Mouse (Mus musculus): ENCODE results near the gene Med16.

Med16 gene

DNA sequence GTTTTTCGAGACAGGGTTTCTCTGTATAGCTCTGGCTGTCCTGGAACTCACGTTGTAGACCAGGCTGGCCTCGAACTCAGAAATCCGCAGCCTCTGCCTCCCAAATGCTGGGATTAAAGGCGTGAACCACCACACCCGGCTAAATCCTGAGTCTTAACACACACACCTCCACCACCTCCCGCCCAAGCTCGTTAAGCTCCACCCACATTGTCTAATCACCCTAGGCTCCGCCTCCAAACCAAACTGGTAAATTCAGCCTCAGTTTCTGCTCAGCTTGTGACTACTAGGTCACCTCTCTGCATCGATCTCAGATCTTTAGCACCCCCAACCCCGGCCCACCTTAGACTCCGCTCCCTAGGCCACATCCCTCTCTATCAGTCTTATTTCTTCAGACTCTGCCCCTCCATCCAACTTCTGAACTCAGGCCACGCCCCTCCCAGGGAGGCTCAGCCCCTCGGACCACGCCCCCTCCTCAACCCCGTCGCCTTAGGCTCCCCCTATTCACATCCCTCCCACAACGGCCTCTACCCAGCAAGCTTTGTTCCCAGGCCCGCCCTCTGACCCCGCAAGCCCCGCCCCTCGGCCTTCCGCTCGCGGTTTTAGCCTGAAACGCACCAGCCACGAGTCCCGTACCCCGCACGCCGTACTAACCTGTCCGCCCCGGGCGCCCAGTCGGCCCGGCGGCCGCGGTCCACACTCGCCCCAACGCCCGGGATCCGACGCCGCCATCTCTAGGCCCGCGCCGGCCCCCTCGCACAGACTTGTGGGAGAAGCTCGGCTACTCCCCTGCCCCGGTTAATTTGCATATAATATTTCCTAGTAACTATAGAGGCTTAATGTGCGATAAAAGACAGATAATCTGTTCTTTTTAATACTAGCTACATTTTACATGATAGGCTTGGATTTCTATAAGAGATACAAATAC, at the start of gene Med16:
TSS of gene Med16 (minus strand) at position 757 of the 925 bp plus-strand sequence.
- peak; percentile 96 for DNase-seq (ENCODE audit: low read depth, low spot score)

DNA sequence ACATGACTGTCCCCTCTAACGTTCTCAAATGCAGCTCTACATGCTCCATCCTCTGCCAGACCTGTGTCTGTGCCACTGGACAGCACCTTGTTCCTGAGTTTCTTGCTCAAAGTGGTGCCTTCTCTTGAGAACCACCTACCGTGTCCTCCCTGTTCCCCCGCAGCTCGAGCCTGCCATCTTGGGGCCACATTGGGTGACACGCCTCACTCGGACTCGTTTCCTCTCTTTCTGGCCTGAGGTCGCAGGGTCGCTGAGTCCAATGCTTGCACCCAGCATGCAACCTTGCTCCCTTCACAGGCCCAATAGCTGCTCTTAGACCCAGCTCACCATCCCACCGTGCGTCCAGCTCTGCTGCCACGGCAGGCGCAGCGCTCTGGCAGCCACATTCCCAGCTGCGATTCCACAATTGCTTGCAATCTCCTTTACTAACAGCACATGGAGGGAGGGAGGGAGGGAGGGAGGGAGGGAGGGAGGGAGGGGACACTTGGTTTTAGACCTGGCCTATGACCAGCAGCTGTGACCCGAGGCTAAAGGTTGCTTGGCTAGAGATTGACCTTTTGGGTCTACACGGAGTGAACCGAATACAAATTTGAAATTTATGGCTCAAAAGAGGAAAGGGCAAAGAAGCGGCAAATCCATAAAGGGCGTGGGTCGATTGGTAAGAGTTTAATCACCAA, 49.6 kb upstream of the Med16 start:
- peak; percentile 85 for DNase-seq (ENCODE audit: low read depth, low spot score)

DNA sequence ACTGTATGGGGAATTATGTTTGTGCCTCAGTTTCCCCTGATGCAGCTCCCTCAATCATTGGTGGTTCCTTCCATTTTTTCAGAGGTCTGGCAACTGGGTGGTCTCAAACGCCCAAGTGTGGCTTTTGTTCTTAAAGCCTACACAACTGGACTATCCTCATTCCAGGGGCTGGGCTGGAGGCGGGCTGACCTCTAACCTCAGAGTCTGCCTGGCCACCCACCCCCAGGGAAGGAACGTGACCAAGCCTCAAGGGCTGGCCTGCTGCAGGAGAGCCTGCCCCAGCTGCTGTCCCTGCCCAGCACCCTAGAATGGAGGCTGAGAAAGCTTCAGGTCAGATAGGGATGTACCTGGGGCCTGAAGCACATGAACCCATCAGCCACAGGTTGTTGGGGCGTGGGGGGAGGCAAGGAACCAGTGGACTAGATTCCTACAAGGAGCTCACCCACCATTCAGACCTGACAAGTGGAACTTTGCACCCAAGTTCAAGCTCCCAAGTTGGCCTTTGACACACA, 48.0 kb upstream of the Med16 start:
- no peak for DNase-seq (ENCODE audit: low read depth, low spot score)

DNA sequence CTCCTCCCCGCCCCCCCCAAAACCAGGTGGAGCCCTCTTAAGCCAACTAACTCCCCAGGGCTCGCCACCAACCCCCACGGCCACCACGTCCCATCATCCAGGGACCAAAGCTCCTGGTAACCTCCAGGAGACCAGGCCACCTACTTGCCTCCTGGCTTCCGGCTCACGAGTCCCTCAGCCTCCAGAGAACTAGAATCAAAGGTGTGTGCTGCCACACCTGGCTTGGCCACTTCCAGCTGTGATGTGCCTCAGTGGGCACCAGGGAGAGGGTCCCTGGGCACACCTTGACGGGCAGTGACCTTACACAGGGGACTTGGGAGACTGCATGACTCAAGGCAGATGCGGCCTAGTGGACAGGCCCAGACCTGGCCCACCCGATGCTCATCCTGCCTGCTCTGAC, 47.0 kb upstream of the Med16 start:
- no peak for DNase-seq (ENCODE audit: low read depth, low spot score)

DNA sequence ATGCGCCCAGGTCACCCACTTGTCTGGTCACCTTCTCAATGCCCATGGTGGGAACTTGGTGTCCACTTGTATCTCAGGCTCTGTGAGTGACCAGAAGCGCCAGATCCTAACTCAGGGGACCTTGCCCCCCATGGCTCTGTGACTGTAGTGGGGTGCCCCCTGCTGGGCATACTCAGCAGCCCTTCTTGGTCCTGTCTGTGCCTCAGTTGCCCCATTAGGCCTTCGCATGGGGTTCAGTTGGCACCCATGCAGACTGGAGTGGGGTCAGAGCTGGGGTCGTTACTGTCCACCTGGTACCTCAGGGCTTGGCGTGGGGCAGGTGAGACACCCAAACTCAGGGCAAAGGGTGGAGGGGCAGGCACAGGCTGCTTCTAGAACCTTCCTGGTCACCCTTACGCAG, 45.2 kb upstream of the Med16 start:
- DNase-seq (ENCODE audit: low read depth, low spot score): no peak

DNA sequence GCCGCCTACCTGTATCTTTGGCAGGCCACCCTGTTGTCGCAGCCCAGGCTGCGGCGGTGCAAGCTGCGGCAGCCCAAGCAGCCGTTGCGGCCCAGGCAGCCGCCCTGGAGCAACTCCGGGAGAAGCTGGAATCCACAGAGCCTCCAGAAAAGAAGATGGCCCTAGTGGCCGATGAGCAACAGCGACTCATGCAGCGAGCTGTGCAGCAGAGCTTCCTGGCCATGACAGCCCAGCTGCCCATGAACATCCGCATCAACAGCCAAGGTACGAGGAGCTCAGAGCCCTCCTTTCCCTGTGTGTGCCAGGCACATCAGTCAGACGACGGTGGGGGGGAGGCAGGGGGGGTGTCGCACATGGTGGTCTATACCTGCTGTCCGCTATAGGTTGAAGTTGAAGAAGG, 41.9 kb upstream of the Med16 start:
- DNase-seq (ENCODE audit: low read depth, low spot score): peak; percentile 74

DNA sequence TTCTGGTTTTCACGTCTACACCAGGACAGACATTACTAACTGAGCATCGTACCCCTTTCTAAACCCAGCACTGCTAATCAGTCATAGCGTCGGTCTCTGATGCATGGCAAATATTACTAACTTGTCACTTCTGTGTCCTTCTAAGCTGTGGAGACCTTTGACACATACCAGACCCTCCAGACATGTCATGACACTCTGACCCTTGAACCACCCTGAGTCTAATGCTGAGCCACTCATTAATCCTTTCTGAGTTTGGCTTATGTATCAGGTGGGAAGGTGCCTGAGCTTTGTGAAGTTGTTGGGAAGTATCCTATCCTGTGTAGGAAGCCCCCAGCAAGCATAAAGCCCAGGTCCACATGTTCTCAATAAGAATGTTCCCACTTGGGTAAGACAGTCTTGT, 41.1 kb upstream of the Med16 start:
- no peak for DNase-seq (ENCODE audit: low read depth, low spot score)

DNA sequence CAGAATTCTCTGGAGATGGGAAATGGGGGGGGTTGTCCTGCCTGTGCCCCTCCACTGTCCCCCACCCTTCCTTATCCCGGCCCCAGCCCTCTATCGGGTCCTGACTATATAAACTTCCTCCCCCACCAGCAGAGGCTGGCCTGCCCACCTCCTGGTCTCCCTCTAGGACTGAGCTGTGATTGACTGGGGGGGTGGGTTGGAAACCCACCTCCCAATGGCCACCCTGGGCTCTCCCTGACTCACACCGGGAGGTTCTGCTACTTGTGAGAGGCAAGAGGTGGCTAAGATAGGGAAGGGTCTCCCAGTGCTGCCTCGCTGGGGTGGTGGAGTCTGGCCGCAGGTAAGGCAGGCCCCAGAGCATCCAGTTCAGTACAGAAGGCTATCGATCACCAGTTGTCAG, 38.8 kb upstream of the Med16 start:
- DNase-seq (ENCODE audit: low read depth, low spot score): no peak

DNA sequence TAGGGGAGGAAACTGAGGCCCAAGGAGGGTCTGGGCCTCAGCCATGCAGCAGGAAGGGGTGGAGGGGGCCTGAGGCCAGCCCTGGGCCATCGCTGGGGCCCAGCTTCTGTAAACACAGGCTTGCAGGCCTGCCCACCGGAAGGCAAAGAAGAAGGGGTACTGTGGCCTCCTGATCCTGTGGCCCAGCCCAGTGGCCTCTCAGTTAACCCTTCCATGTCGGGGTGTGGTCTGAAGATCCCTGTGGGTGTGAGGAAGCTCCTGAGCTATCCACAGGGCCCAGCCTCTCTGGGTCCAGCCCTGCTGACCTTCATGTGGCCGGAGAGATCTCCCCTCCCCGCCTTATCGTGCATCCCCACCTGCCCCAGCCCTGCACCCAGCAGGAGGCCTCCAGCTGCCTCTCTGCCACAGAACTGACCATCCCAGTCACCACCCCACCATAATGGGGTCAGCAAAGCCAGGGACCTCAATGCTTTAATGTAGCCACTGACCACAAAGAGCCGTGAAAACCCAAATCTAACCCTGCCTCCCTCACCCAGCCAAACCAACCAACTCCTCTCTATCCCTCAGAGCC, 38.1 kb upstream of the Med16 start:
- DNase-seq (ENCODE audit: low read depth, low spot score): no peak

DNA sequence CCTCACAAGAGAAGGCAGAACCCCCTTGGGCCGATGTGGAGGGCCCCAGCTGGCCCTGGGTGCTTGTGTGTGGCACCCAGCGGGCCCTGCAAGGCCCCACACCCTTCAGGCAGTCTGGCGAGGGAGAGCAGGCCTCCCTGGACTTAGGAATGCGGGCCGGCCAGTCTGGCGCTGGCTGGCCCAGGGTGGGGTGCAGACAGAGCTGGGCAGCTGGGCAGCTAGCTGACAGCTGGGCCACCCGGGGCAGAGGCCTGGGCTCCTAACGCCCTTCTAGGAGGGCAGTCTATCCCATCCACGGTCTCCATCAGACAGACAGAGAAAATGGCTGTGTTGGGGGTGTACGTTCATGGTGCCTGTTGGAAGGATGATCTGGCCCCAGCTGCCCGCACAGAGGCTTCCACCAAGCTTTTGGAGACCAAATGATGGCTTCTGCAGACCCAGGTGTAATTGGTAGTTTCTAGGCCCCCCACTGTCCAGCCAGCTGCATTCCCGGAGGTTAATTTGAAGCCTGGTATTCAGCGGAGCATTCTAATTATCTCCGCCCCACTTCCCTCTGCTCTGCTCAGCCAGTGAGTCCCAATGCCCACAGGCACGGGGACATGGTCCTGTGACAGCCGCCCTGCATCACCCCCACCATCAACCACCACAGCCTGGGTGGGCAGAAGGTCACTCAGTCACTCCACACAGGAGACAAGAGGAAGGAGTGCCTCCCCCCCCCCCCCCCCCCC, 36.9 kb upstream of the Med16 start:
- no peak for DNase-seq (ENCODE audit: low read depth, low spot score)

DNA sequence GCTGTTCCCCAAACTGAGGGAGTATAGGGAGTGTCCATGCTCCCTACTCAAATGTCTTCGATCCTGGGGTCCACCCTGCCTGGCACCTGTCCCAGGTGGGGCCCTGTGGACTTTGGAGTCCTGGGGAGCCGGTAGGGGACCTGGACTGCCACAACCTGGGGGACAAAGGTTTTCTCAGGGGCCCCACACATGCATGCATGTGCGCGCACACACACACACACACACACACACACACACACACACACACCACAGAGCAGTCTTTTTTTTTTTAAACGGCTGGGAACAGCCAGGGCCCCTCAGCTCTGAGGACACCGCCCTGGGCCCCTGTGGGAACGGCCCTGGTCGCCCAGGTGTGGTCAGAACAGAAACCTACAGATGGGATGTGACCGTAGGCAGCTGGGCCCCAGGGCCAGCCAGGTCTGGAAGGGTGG, 34.8 kb upstream of the Med16 start:
- DNase-seq (ENCODE audit: low read depth, low spot score): no peak

DNA sequence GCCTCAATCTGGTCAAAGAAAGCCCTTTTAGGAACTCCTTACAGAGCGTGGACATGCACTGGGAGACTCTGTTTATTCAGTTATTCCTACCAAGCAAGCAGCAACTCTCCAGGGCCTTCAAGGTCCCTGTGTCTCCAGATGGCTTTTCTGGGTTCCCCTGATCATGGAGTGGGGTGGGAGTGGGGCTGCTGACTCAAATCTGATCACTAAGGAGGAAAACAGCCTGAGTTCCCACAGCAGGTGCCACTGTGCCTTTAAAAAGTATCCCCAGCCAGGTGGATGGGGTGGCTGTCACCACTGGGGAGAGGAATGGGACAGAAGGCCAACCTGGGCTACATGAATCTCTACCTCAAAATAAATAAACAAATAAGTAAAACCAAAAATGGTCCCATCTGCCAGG, 34.3 kb upstream of the Med16 start:
- no peak for DNase-seq (ENCODE audit: low read depth, low spot score)

DNA sequence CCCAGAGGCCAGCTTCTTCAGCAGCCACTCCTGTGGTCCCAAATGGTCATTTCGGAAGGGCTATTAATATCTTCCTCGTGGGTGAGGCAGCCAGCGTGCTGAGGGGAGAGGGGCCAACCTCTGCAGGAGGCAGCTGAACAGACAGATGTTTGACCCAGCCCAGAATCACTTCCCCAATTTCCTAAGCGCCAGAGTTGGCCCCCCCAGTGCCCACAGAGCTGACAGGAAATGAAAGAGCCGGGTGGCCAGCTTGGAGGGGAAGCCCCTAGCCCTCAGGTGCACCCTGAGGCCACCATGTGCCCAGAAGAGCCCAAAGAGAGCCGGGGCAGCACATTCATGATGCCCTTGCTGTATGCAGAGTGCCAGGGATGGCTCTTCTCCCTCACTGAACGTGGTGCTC, 32.0 kb upstream of the Med16 start:
- no peak for DNase-seq (ENCODE audit: low read depth, low spot score)

DNA sequence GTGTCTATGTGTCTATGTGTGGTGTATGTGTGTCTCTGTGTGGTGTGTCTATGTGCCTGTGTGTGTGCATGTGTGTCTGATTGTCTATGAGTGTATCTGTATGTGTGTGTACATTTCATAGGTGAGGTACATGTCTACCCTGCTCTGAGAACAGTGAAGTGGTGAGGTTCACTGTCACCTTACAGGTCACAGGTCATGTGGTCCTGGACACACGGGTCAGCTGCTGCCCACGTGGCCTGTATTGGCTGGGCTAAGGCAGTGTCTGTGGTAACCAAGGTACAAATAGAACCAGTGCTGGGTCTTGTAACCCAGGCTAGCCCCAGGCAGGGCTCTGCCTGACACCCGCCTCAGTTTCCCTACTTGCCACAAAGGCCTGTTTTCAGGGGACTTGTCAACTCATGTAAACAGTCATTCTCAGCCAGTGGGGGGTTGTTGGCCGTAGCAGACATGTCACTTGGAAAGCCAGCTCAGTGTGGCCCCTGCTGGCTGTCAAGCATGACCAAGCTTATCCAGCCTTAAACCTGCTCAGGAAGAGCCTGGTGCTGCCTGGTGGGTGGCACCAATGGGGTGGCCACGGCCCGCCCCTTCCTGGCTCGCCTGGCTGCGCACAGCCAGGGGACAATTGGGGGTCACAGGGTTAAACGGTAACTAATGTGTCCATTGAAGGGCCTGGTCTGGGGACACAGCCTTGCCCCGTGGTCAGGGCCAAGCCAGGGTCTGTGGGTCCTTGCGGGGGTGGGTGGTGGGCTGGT, 29.2 kb upstream of the Med16 start:
- no peak for DNase-seq (ENCODE audit: low read depth, low spot score)

DNA sequence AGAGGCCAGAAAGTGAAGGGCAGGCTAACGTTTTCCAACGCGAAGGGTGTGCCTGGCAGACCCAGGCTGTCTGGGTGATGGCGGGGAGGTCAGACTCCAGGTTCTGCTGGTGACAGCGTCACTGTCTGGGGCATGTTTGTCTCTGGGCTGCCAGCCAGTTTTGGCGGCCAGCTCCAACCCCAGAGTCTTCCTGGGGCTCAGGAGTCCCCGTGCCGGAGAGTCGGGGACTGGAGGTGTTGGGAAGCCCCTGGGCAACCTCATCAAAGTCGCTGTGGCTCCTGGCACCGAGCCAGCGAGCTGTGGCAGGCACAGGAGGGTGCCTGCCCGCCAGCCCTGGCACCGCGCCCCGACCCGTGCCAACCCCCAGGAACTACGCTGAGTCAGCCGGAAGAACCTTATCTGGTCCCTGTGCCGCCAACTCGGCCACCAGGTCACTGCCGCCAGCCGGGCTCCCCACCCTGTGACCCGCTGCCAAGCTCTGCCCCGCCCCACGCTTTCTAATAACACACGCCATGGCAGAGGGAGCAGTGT, 28.3 kb upstream of the Med16 start:
- no peak for DNase-seq (ENCODE audit: low read depth, low spot score)

DNA sequence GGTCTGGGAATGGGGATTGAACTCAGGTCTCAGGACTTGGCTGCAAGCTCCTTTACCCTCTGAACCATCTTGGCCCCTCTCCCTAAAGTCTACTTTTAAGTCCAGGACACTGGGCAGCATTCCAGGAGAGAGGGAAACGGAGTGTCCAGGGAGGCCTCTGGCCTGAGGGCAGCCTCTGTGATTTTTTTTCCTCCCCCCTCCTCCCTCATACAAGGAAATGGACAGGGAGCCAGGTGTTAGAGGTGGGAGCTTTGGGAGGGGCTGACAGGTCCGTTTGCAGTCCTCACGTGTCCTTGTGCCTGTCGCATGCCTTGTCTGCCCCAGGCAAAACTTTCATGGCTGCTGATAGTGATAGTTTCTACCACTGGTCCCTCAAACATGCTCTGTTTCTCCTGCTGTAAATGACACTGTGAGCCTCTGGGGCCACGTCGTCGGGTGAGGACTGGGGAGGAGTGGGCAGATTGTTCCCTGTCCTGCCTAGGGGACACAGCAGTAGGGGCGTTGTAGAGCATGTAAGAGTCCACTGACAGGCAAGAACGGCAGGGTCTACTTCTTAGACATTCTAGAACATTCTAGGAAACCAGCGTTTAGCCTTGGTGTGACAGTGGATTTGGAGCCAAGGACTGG, 27.7 kb upstream of the Med16 start:
- no peak for DNase-seq (ENCODE audit: low read depth, low spot score)

DNA sequence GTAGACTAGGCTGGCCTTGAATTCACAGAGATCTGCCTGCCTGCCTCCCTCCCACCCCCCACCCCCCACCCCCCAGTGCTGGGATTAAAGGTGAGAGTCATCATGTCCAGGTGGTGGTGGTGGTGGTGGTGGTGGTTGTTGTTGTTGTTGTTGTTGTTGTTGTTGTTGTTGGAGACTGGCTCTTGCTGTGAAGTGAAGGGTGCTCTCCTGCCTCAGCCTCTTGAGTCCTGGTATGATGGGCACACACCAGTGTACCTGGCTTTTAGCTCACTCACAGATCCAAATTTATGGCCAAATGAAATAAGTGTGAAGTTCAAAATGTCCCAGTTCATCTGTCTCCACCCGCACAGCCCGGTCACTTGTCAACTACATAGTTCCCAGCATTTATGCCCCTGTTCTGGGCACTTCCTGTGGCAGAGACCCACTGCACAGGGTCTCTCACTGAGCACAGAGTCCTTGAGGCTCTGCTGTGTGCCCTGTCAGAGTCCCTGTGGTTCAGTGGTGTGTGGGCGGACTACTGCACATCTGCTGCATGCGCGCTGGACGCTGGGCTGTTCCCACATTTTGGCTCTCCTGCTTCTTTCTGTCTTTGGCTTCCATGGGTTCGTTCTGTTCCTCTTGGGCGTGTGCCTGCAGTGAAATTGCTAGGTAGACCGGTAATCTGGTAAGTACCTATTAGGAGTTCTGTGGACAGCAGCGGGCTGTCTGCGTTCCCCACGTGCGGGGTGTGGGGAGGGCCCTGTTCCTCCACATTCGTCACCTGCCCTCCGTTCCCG, 26.3 kb upstream of the Med16 start:
- no peak for DNase-seq (ENCODE audit: low read depth, low spot score)

DNA sequence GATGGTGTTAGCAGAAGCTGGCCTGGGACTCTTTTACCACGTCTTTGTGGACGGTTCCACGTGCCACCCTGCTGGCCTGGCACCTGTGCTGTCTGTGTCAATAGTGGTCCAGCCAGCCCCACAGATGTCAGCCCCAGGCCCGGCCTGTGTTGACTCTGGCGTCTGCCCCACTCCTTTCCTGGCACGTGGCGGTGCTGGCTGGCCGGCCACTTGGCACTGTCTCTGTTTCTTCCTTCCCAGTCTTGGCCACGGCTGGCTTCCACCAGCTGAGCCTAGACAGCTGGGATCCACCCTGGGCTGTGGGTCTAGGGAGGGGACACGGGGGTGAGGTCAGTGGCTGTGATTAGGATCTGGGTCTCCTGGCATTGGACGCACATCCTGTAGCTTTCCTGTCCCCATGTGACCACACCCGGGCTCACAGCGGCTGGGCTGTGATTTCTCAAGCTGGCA, 25.6 kb upstream of the Med16 start:
- DNase-seq (ENCODE audit: low read depth, low spot score): peak; percentile 47

DNA sequence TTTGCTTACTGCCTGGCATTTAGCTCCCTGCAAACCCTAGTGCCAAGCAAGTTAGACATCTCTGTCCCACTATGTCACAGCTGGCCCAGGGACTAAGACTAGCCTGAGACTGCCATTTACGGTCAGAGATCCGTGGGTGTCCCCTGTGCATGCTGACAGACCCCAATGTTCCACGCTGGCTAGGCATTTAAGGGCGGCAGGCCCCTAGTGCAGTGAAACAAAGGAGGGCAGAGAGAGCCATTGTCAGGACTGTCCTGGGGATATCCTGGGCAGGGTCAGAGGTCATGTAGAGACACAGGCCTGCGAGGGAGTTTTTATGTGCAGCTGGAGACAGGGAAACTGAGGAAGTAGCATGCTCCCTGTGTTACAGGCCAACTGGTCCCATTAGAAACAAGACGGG, 25.1 kb upstream of the Med16 start:
- DNase-seq (ENCODE audit: low read depth, low spot score): no peak
